Mouse (Mus musculus) heart, adult 2 months (tissue): ENCODE measurements around the gene Gm20388. TPM values are rescaled to one million over a fixed set of nuclear protein-coding genes. Genes with fewer than 3 reads are reported as not detected.

Experiments
- DNase-seq, 2 experiments: peaks; one replicate each; pipeline ENCODE4 v3.0.0; 2021
- H3K27ac ChIP-seq: fragments of 200-600 bp; 2 replicates; pipeline ENCODE4 v1.8.1; 2022
- H3K27me3 ChIP-seq: fragments of 200-500 bp; 2 replicates; pipeline ENCODE4 v1.6.1; 2012; ENCODE audit warnings: mild to moderate bottlenecking, low read length, inconsistent platforms, mixed read lengths; ENCODE audit not compliant: control insufficient read depth, insufficient read depth
- H3K36me3 ChIP-seq: fragments of 200-500 bp; 2 replicates; pipeline ENCODE4 v1.6.1; 2012; ENCODE audit warnings: low read length, inconsistent platforms; ENCODE audit not compliant: control insufficient read depth, insufficient read depth
- H3K4me1 ChIP-seq: fragments of 200-500 bp; 2 replicates; pipeline ENCODE4 v1.6.1; 2011; ENCODE audit warnings: low read length; ENCODE audit not compliant: control insufficient read depth, insufficient read depth
- H3K4me3 ChIP-seq: fragments of 200-600 bp; 2 replicates; pipeline ENCODE4 v1.8.1; 2022
- H3K79me2 ChIP-seq: fragments of 200-500 bp; replicated peaks from 2 replicates; pipeline ENCODE4 v1.6.1; 2012; ENCODE audit warnings: mild to moderate bottlenecking, inconsistent platforms, low read length, moderate library complexity, mixed read lengths; ENCODE audit not compliant: control insufficient read depth, insufficient read depth
- H3K9ac ChIP-seq: fragments of 200-500 bp; 2 replicates; pipeline ENCODE4 v1.6.1; 2012; ENCODE audit warnings: low read depth, mild to moderate bottlenecking, control low read depth, inconsistent platforms, low read length, mixed read lengths
- CTCF ChIP-seq: fragments of 200-600 bp; IDR thresholded peaks from 2 replicates; pipeline ENCODE4 v1.8.1; 2022; ENCODE audit warnings: antibody characterized with exemption, mild to moderate bottlenecking, moderate library complexity
- EP300 ChIP-seq: fragments of 200-500 bp; IDR thresholded peaks from 2 replicates; pipeline ENCODE4 v1.6.1; 2011; ENCODE audit warnings: low read depth, low read length, control low read depth; ENCODE audit not compliant: insufficient read depth
- POLR2A ChIP-seq: fragments of 200-500 bp; IDR thresholded peaks from 2 replicates; pipeline ENCODE4 v1.6.1; 2011; ENCODE audit warnings: mild to moderate bottlenecking, low read depth, low read length, control low read depth; ENCODE audit not compliant: insufficient read depth
- WGBS: fragments of 180-500 bp; shearing (Covaris S2); methylation state at CpG from one replicate; pipeline ENCODE4 v1.1.7; 2018; 5-methylcytosine and 5-hydroxymethylcytosine counted together
- intact Hi-C: fragments of 180-260 bp; cut with DNase I; formaldehyde crosslinking; loops from one replicate; pipeline ENCODE4 v1.15.1; 2025
- polyA plus RNA-seq: library from polyadenylated mRNA; depleted of rRNA; stranded (reverse); fragments of >200 nt; gene quantifications from 2 replicates; pipeline ENCODE4 v1.2.3, GENCODE M21; 2012
- total RNA-seq, 2 experiments: library from RNA; stranded (reverse); gene quantifications; 2 replicates each; pipeline ENCODE4 v1.2.3; 2021

Gene Gm20388
- total and polyA plus RNA-seq, 3 experiments: 1.8 to 32.3 TPM; not detected in 1

- Histone ChIP-seq H3K4me1 (no peaks in the 10 kb centered on the region; the same call in 1 of the 2 replicates), H3K4me3 (no peak overlapping the region), H3K27me3 (no peaks in the 10 kb centered on the region), H3K36me3 (no peaks in the 10 kb centered on the region), H3K9ac (no peak overlapping the region), H3K79me2 (no peaks in the 10 kb centered on the region), H3K27ac (no peak overlapping the region)
- TF ChIP-seq EP300 (no peak), CTCF (no peak), POLR2A (no peak)
- DNase-seq: no peak
- WGBS: 86% methylated on average over 7 of the region's 7 CpGs
- intact Hi-C loops: loop anchor here (1.0 kb wide), 2 partner anchors 58 to 74 kb away; no protein-coding TSS in a partner anchor
Observed at GRCm38 (mm10) chr8:121851716-121852115, 1941.1 kb downstream of the Gm20388 start.

- no peak for DNase-seq
- no peaks in the 10 kb centered on the region for H3K36me3 ChIP-seq
- 32% methylated on average over 7 of the region's 7 CpGs for WGBS
- no peaks in the 10 kb centered on the region for H3K27me3 ChIP-seq
- intact Hi-C loops: no loop called here
- TF ChIP-seq POLR2A: no peak
- TF ChIP-seq CTCF: no peak
- no peak for TF ChIP-seq EP300
- no peak overlapping the region for H3K27ac ChIP-seq
- H3K4me3 ChIP-seq: no peak overlapping the region
- no peak overlapping the region for H3K9ac ChIP-seq
- no peaks in the 10 kb centered on the region; the same call in 1 of the 2 replicates for H3K4me1 ChIP-seq
- H3K79me2 ChIP-seq: no peaks in the 10 kb centered on the region
Observed at GRCm38 (mm10) chr8:121852464-121852863, 1941.8 kb downstream of the Gm20388 start.

GRCm38 (mm10) chr8:121853586-121853985, 1942.9 kb downstream of the Gm20388 start:
- WGBS: 71% methylated on average over 2 of the region's 2 CpGs
- TF ChIP-seq CTCF (no peak), EP300 (no peak), POLR2A (no peak)
- intact Hi-C loops: no loop called here
- Histone ChIP-seq H3K27ac (no peak overlapping the region), H3K4me1 (no peaks in the 10 kb centered on the region; the same call in 1 of the 2 replicates), H3K36me3 (no peaks in the 10 kb centered on the region), H3K9ac (no peak overlapping the region), H3K4me3 (no peak overlapping the region), H3K79me2 (no peaks in the 10 kb centered on the region), H3K27me3 (no peaks in the 10 kb centered on the region)
- no peak for DNase-seq

GRCm38 (mm10) chr8:121856071-121856746, 1945.6 kb downstream of the Gm20388 start:
- no peak for DNase-seq
- Histone ChIP-seq H3K9ac (no peak overlapping the region), H3K79me2 (no peaks in the 10 kb centered on the region), H3K4me1 (no peaks in the 10 kb centered on the region), H3K4me3 (no peak overlapping the region), H3K27me3 (no peaks in the 10 kb centered on the region), H3K27ac (no peak overlapping the region), H3K36me3 (no peaks in the 10 kb centered on the region)
- 87% methylated on average over 14 of the region's 14 CpGs for WGBS
- intact Hi-C loops: no loop called here
- no peak for TF ChIP-seq CTCF
- no peak for TF ChIP-seq POLR2A
- no peak for TF ChIP-seq EP300

GRCm38 (mm10) chr8:121857331-121857730, 1946.7 kb downstream of the Gm20388 start:
- Histone ChIP-seq H3K4me1 (no peaks in the 10 kb centered on the region), H3K9ac (no peak overlapping the region), H3K4me3 (no peak overlapping the region), H3K79me2 (no peaks in the 10 kb centered on the region), H3K27me3 (no peaks in the 10 kb centered on the region), H3K27ac (no peak overlapping the region), H3K36me3 (no peaks in the 10 kb centered on the region)
- 67% methylated on average over 9 of the region's 9 CpGs for WGBS
- intact Hi-C loops: no loop called here
- TF ChIP-seq CTCF (no peak), EP300 (no peak), POLR2A (no peak)
- DNase-seq: no peak

GRCm38 (mm10) chr8:121857747-121858146, 1947.1 kb downstream of the Gm20388 start:
- Histone ChIP-seq H3K27ac (no peak overlapping the region), H3K4me1 (peaks cover 2% of the 10 kb centered on the region; the same call in 1 of the 2 replicates), H3K79me2 (no peaks in the 10 kb centered on the region), H3K9ac (no peak overlapping the region), H3K4me3 (no peak overlapping the region), H3K27me3 (no peaks in the 10 kb centered on the region), H3K36me3 (no peaks in the 10 kb centered on the region)
- TF ChIP-seq POLR2A: no peak
- TF ChIP-seq EP300: no peak
- TF ChIP-seq CTCF: no peak
- intact Hi-C loops: no loop called here
- 54% methylated on average over 2 of the region's 2 CpGs for WGBS
- DNase-seq: no peak
